Mouse (Mus musculus): ENCODE data around the gene Tas2r135. TPM values are rescaled to one million over a fixed set of nuclear protein-coding genes. Genes with fewer than 3 reads are reported as not detected.

The Tas2r135 gene
- total and polyA plus RNA-seq, 3 experiments = not detected

- no peak overlapping the region for H3K4me3 ChIP-seq (ENCODE audit: control insufficient read depth in 1 of 2, insufficient read depth in 1 of 2, low read depth in 2 of 2, low read length in 2 of 2)
- H3K9me3 ChIP-seq (replicated peaks; ENCODE audit: insufficient read depth, low read length) = no peaks in the 10 kb centered on the region
- no peak for DNase-seq (ENCODE audit: low read depth, low spot score)
- H3K27me3 ChIP-seq (ENCODE audit: control insufficient read depth in 1 of 2, insufficient read depth in 2 of 2, low read length in 2 of 2) = no peaks in the 10 kb centered on the region; a peak in 1 of 4 replicates
- no peaks in the 10 kb centered on the region for H3K36me3 ChIP-seq (ENCODE audit: control insufficient read depth in 1 of 2, insufficient read depth in 2 of 2, low read length in 2 of 2)
- H3K4me1 ChIP-seq (ENCODE audit: control insufficient read depth in 1 of 2, insufficient read depth in 2 of 2, low read length in 2 of 2) = no peaks in the 10 kb centered on the region; a peak in 1 of 4 replicates
- H3K9ac ChIP-seq (ENCODE audit: control insufficient read depth, low read depth, low read length, poor library complexity, severe bottlenecking) = no peak overlapping the region
- no peaks in the 10 kb centered on the region for H3K79me2 ChIP-seq (ENCODE audit: control insufficient read depth, insufficient read depth, low read length, poor library complexity)
- no peak overlapping the region for H3K27ac ChIP-seq (ENCODE audit: control insufficient read depth, low read depth, low read length)
- TF ChIP-seq TBP (IDR thresholded peaks at IDR 0.05; ENCODE audit: low read depth, low read length) (no peak), ETS1 (IDR thresholded peaks at IDR 0.05; ENCODE audit: low read depth, low read length) (no peak), ZNF384 (IDR thresholded peaks at IDR 0.05; ENCODE audit: low read depth, low read length) (no peak), BHLHE40 (IDR thresholded peaks at IDR 0.05; ENCODE audit: borderline replicate concordance, low read depth, low read length) (no peak), ELF1 (IDR thresholded peaks at IDR 0.05; ENCODE audit: low read depth, low read length) (no peak), E2F4 (IDR thresholded peaks at IDR 0.05; ENCODE audit: borderline replicate concordance, low read depth, low read length) (no peak), ZC3H11A (IDR thresholded peaks at IDR 0.05; ENCODE audit: low read depth, low read length) (no peak), NRF1 (IDR thresholded peaks at IDR 0.05; ENCODE audit: insufficient read depth, low read depth, low read length, poor library complexity, severe bottlenecking) (no peak), SMC3 (IDR thresholded peaks at IDR 0.05; ENCODE audit: low read depth, low read length) (no peak), GATA1 (IDR thresholded peaks at IDR 0.05; ENCODE audit: low read depth, low read length) (no peak), UBTF (IDR thresholded peaks at IDR 0.05; ENCODE audit: borderline replicate concordance, insufficient read depth, low read depth, low read length) (no peak), JUND (IDR thresholded peaks at IDR 0.05; ENCODE audit: low read depth, low read length) (no peak), CHD2 (IDR thresholded peaks at IDR 0.05; ENCODE audit: low read length) (no peak), POLR2AphosphoS2 (IDR thresholded peaks at IDR 0.05; ENCODE audit: low read length) (no peak)
Measured at GRCm38 (mm10) chr6:42377280-42377679, 28.0 kb upstream of the Tas2r135 start.

GRCm38 (mm10) chr6:42379551-42379950 is 25.7 kb upstream of the Tas2r135 start:
- no peak for DNase-seq (ENCODE audit: low read depth, low spot score)
- no peaks in the 10 kb centered on the region for H3K36me3 ChIP-seq (ENCODE audit: control insufficient read depth in 1 of 2, insufficient read depth in 2 of 2, low read length in 2 of 2)
- H3K27me3 ChIP-seq (ENCODE audit: control insufficient read depth in 1 of 2, insufficient read depth in 2 of 2, low read length in 2 of 2) = peaks cover 2 to 6% of the 10 kb centered on the region in 2 experiments
- H3K9me3 ChIP-seq (replicated peaks; ENCODE audit: insufficient read depth, low read length) = no peaks in the 10 kb centered on the region
- H3K4me3 ChIP-seq (ENCODE audit: control insufficient read depth in 1 of 2, insufficient read depth in 1 of 2, low read depth in 2 of 2, low read length in 2 of 2) = no peak overlapping the region
- no peaks in the 10 kb centered on the region for H3K79me2 ChIP-seq (ENCODE audit: control insufficient read depth, insufficient read depth, low read length, poor library complexity)
- no peaks in the 10 kb centered on the region for H3K4me1 ChIP-seq (ENCODE audit: control insufficient read depth in 1 of 2, insufficient read depth in 2 of 2, low read length in 2 of 2)
- no peak overlapping the region for H3K9ac ChIP-seq (ENCODE audit: control insufficient read depth, low read depth, low read length, poor library complexity, severe bottlenecking)
- no peak overlapping the region for H3K27ac ChIP-seq (ENCODE audit: control insufficient read depth, low read depth, low read length)
- TF ChIP-seq EP300 (IDR thresholded peaks at IDR 0.05; ENCODE audit: low read depth in 1 of 2, low read length in 2 of 2) (no peak), MYB (IDR thresholded peaks at IDR 0.05; ENCODE audit: low read depth, low read length) (no peak), POLR2A (IDR thresholded peaks at IDR 0.05; ENCODE audit: control insufficient read depth in 1 of 2, insufficient read depth in 1 of 2, low read depth in 1 of 2, low read length in 2 of 2, poor library complexity in 1 of 2) (no peak), USF1 (IDR thresholded peaks at IDR 0.05; ENCODE audit: low read depth, low read length) (no peak), MYC (IDR thresholded peaks at IDR 0.05; ENCODE audit: low read depth, low read length) (no peak), UBTF (IDR thresholded peaks at IDR 0.05; ENCODE audit: borderline replicate concordance, insufficient read depth, low read depth, low read length) (no peak), ZMIZ1 (IDR thresholded peaks at IDR 0.05; ENCODE audit: low read depth, low read length) (no peak), GABPA (IDR thresholded peaks at IDR 0.05; ENCODE audit: low read depth, low read length) (no peak), MAZ (IDR thresholded peaks at IDR 0.05; ENCODE audit: low read depth, low read length) (no peak)
